Mouse (Mus musculus) embryonic facial prominence, embryonic 13.5 days (tissue): ENCODE data around the gene Epx. TPM values are rescaled to one million over a fixed set of nuclear protein-coding genes. Genes with fewer than 3 reads are reported as not detected.

Experiments
- ATAC-seq: fragments of 200-750 bp; cut with Nextera tagmentation; 2 replicates; pipeline ENCODE4 v1.8.0; 2017; ENCODE audit warnings: low read depth; ENCODE audit not compliant: insufficient number of reproducible peaks, insufficient read depth, low FRiP score, low TSS enrichment
- H3K27ac ChIP-seq: fragments of 300-500 bp; sonication (generic); 2 replicates; pipeline ENCODE4 v1.5.1; 2015; ENCODE audit warnings: moderate library complexity, mild to moderate bottlenecking, inconsistent platforms
- H3K27me3 ChIP-seq: fragments of 300-500 bp; sonication (generic); 2 replicates; pipeline ENCODE4 v1.6.1; 2015; ENCODE audit warnings: mild to moderate bottlenecking, inconsistent platforms
- H3K36me3 ChIP-seq: fragments of 300-500 bp; sonication (generic); 2 replicates; pipeline ENCODE4 v1.6.1; 2015; ENCODE audit warnings: mild to moderate bottlenecking, inconsistent platforms
- H3K4me1 ChIP-seq: fragments of 300-500 bp; sonication (generic); 2 replicates; pipeline ENCODE4 v1.6.1; 2015; ENCODE audit warnings: inconsistent platforms
- H3K4me2 ChIP-seq: fragments of 300-500 bp; sonication (generic); 2 replicates; pipeline ENCODE4 v1.6.1; 2015; ENCODE audit warnings: moderate library complexity, mild to moderate bottlenecking, inconsistent platforms
- H3K4me3 ChIP-seq: fragments of 300-500 bp; sonication (generic); 2 replicates; pipeline ENCODE4 v1.5.1; 2015; ENCODE audit warnings: mild to moderate bottlenecking, inconsistent platforms
- H3K9ac ChIP-seq: fragments of 300-500 bp; sonication (generic); 2 replicates; pipeline ENCODE4 v1.6.1; 2015; ENCODE audit warnings: mild to moderate bottlenecking, inconsistent platforms
- H3K9me3 ChIP-seq: fragments of 300-500 bp; sonication (generic); 2 replicates; pipeline ENCODE4 v1.6.1; 2016; ENCODE audit warnings: inconsistent platforms
- WGBS: fragments of 180-500 bp; shearing (Covaris S2); methylation state at CpG from one replicate; pipeline ENCODE4 v1.1.7; 2015; ENCODE audit warnings: mixed read lengths; 5-methylcytosine and 5-hydroxymethylcytosine counted together
- polyA plus RNA-seq: library from polyadenylated mRNA; unstranded; fragments of >200 nt; fragmentation: Nextera tagmentation; extraction: Ambion mirVana; gene quantifications from 2 replicates; pipeline ENCODE4 v1.2.1, GENCODE M21; 2015

Epx gene
- polyA plus RNA-seq, result 0.15 and 0.34 TPM in 2 replicates

DNA sequence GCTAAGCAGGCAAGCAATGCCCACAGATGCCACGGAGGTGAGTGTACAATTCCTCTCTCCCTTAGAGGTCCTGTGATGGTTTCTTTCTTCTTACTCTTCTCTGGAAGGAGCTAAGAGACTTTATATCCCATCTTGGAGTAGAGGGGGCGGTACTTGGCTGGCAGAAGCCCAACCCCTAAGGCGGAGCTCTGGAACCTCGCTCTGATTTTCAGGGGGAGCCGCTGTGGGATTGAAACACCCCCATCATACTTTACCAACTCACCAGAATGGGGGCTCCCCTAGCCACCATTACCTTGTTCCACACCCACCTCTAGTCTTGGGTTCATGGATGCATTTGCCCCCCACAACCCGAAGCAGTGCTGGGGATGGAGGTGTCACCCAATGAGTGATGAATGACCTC is at the start of gene Epx:
Epx (minus strand) TSS at position 101 of the 400 bp plus-strand sequence.
- ATAC-seq, result no peak
- no peak within 1 kb of the TSS for H3K4me2 ChIP-seq
- no peaks in the 10 kb centered on the region for H3K4me1 ChIP-seq
- no peak within 1 kb of the TSS for H3K4me3 ChIP-seq
- no peak within 1 kb of the TSS for H3K27ac ChIP-seq
- no peak within 1 kb of the TSS for H3K9ac ChIP-seq
- WGBS, result 82% methylated on average over 6 of the region's 6 CpGs
- H3K27me3 ChIP-seq, result no peaks in the 10 kb centered on the region
- no peaks in the 10 kb centered on the region for H3K9me3 ChIP-seq
- no peaks in the 10 kb centered on the region for H3K36me3 ChIP-seq

GRCm38 (mm10) chr11:87920966-87921365 is 45.6 kb upstream of the Epx start, which contains the start of gene Olfr464:
TSS of gene Olfr464 (minus strand) at chr11:87920967.
- no peak for ATAC-seq
- Histone ChIP-seq H3K27ac (no peak within 1 kb of the TSS), H3K9me3 (no peaks in the 10 kb centered on the region), H3K36me3 (no peaks in the 10 kb centered on the region), H3K4me2 (no peak within 1 kb of the TSS), H3K27me3 (no peaks in the 10 kb centered on the region), H3K4me1 (no peaks in the 10 kb centered on the region), H3K9ac (no peak within 1 kb of the TSS), H3K4me3 (no peak within 1 kb of the TSS)
- WGBS, result 29% methylated on average over 5 of the region's 5 CpGs

- no peak overlapping the region for H3K27ac ChIP-seq
- WGBS, result 67% methylated on average over 2 of the region's 2 CpGs
Measured at GRCm38 (mm10) chr11:87920301-87920700, 45.0 kb upstream of the Epx start.

DNA sequence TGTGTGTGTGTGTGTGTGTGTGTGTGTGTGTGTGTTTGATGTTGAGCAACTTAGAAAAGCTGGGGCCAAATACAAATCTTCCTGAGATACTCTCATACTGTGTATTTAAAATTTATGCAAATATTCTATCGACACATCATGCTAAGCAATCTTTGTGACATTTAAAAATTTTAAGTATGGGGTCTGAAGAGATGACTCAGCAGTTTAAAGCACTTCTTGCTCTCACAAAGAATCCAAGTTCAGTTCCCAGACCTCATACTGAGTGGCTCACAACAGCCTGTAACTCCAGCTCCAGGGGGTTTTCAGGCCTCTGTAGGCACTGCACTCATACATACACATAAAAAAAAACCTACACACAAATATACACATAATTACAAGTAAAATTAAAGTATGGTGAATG is 40.7 kb upstream of the Epx start:
- Histone ChIP-seq H3K4me3 (no peak overlapping the region), H3K9me3 (no peaks in the 10 kb centered on the region), H3K4me1 (no peaks in the 10 kb centered on the region), H3K9ac (no peak overlapping the region), H3K27me3 (no peaks in the 10 kb centered on the region), H3K27ac (no peak overlapping the region), H3K4me2 (no peak overlapping the region), H3K36me3 (no peaks in the 10 kb centered on the region)
- WGBS, result 84% methylated on average over 1 of the region's 1 CpGs
- ATAC-seq, result no peak

More at GRCm38 (mm10) chr11:87920301-87920700, 45.0 kb upstream of the Epx start:
- no peaks in the 10 kb centered on the region for H3K36me3 ChIP-seq
- no peak overlapping the region for H3K4me3 ChIP-seq
- no peak for ATAC-seq
- no peak overlapping the region for H3K9ac ChIP-seq
- H3K4me2 ChIP-seq, result no peak overlapping the region
- H3K27me3 ChIP-seq, result no peaks in the 10 kb centered on the region
- no peaks in the 10 kb centered on the region for H3K9me3 ChIP-seq
- H3K4me1 ChIP-seq, result no peaks in the 10 kb centered on the region

DNA sequence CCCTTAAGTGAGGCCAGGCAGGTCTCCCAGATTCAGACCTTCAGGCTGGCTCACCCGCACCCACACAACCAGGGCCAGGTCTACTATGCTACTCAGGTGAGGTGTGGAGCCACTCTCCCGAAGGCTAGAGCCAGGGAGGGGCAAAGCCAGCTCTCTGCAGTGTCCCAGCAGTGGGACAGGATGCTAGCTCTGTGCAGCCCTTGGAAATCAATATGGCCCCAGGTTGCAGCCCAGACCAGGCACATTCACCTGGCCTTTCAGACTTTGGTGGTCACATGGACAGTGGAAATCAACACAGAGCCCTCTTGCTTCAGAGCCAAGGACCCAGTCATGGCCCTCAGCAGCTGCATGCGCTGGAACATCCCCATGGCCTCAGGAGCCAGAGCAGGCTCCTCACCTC is 29.0 kb upstream of the Epx start:
- H3K4me2 ChIP-seq, result no peak overlapping the region
- H3K9me3 ChIP-seq, result no peaks in the 10 kb centered on the region
- H3K36me3 ChIP-seq, result no peaks in the 10 kb centered on the region
- 73% methylated on average over 3 of the region's 3 CpGs for WGBS
- H3K4me1 ChIP-seq, result no peaks in the 10 kb centered on the region
- no peak overlapping the region for H3K4me3 ChIP-seq
- ATAC-seq, result no peak
- no peak overlapping the region for H3K27ac ChIP-seq
- no peak overlapping the region for H3K9ac ChIP-seq
- no peaks in the 10 kb centered on the region for H3K27me3 ChIP-seq

GRCm38 (mm10) chr11:87897287-87897686 is 22.0 kb upstream of the Epx start, which contains the start of gene Olfr463:
TSS of gene Olfr463 (minus strand) at chr11:87897387.
- Histone ChIP-seq H3K4me3 (no peak within 1 kb of the TSS), H3K9ac (no peak within 1 kb of the TSS), H3K27ac (no peak within 1 kb of the TSS), H3K9me3 (no peaks in the 10 kb centered on the region), H3K27me3 (no peaks in the 10 kb centered on the region), H3K36me3 (no peaks in the 10 kb centered on the region), H3K4me1 (no peaks in the 10 kb centered on the region), H3K4me2 (no peak within 1 kb of the TSS)
- ATAC-seq, result no peak

- H3K36me3 ChIP-seq, result no peaks in the 10 kb centered on the region
- no peaks in the 10 kb centered on the region; the same call in 1 of the 2 replicates for H3K27me3 ChIP-seq
- 89% methylated on average over 6 of the region's 6 CpGs for WGBS
- no peak within 1 kb of the TSS for H3K4me3 ChIP-seq
- H3K9ac ChIP-seq, result no peak within 1 kb of the TSS
- H3K27ac ChIP-seq, result no peak within 1 kb of the TSS
- H3K4me1 ChIP-seq, result no peaks in the 10 kb centered on the region
- H3K4me2 ChIP-seq, result no peak within 1 kb of the TSS
- ATAC-seq, result no peak
- H3K9me3 ChIP-seq, result no peaks in the 10 kb centered on the region
Measured at GRCm38 (mm10) chr11:87892168-87892567, 16.8 kb upstream of the Epx start, which contains the start of gene Olfr462. TSS of gene Olfr462 (minus strand) at chr11:87892268.

- Histone ChIP-seq H3K27me3 (no peaks in the 10 kb centered on the region; the same call in 1 of the 2 replicates), H3K27ac (no peak overlapping the region), H3K9me3 (no peaks in the 10 kb centered on the region), H3K4me1 (no peaks in the 10 kb centered on the region), H3K36me3 (no peaks in the 10 kb centered on the region), H3K4me3 (no peak overlapping the region), H3K4me2 (no peak overlapping the region), H3K9ac (no peak overlapping the region)
- no peak for ATAC-seq
- 67% methylated on average over 5 of the region's 5 CpGs for WGBS
Measured at GRCm38 (mm10) chr11:87884856-87885255, 9.5 kb upstream of the Epx start.

GRCm38 (mm10) chr11:87883493-87883892 is 8.2 kb upstream of the Epx start:
- H3K9ac ChIP-seq, result no peak overlapping the region
- no peak for ATAC-seq
- H3K36me3 ChIP-seq, result no peaks in the 10 kb centered on the region
- H3K4me1 ChIP-seq, result no peaks in the 10 kb centered on the region
- H3K27ac ChIP-seq, result no peak overlapping the region
- H3K9me3 ChIP-seq, result no peaks in the 10 kb centered on the region
- WGBS, result 43% methylated on average over 5 of the region's 5 CpGs
- H3K27me3 ChIP-seq, result no peaks in the 10 kb centered on the region; the same call in 1 of the 2 replicates
- no peak overlapping the region for H3K4me3 ChIP-seq
- no peak overlapping the region for H3K4me2 ChIP-seq

DNA sequence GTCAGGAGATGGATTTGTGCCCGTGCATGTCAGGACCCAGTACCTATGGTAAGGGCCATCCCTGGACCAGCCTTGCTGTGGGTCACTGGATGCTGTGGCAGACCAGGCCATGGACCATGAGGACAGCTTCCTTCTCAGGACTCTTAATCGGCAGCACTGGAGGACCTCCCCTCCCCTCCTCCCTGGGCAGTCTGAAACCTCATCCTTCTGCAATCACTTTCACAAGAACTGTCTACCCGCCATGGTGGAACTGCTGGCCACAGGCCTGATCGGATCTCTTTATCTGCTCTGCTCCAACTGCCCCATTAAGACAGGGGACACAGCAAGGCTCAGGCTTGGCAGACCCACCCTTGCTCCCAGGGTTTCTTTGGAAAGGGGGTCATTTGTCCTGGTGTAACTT is 6.4 kb upstream of the Epx start:
- no peak overlapping the region for H3K4me2 ChIP-seq
- 61% methylated on average over 4 of the region's 4 CpGs for WGBS
- no peak for ATAC-seq

DNA sequence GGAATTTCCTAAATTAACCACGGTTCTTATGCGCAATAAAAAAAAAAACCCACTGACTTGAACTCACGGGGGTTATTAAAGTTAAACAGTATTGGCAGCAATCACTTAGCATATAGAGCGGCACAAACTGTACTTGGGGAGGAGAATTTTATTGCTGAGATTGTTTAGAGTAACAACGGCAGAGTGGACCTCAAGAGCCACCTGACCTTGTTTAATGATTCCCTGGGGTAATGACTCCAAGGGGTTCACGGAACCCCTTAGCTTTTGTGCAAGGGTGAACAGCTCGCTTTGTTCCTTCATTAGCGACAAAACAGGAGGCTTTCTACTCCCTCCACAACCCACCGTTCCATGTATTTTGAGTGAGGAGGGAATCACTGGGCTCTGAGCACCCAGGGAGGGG is 4.5 kb upstream of the Epx start:
- Histone ChIP-seq H3K4me1 (no peaks in the 10 kb centered on the region), H3K27ac (no peak overlapping the region), H3K9ac (no peak overlapping the region), H3K4me2 (no peak overlapping the region), H3K36me3 (no peaks in the 10 kb centered on the region), H3K4me3 (no peak overlapping the region), H3K27me3 (no peaks in the 10 kb centered on the region), H3K9me3 (no peaks in the 10 kb centered on the region)
- WGBS, result 72% methylated on average over 9 of the region's 9 CpGs
- ATAC-seq, result no peak

More for the DNA sequence above, 6.4 kb upstream of the Epx start:
- no peaks in the 10 kb centered on the region for H3K4me1 ChIP-seq
- H3K9me3 ChIP-seq, result no peaks in the 10 kb centered on the region
- no peaks in the 10 kb centered on the region for H3K36me3 ChIP-seq
- no peaks in the 10 kb centered on the region for H3K27me3 ChIP-seq
- no peak overlapping the region for H3K4me3 ChIP-seq
- no peak overlapping the region for H3K9ac ChIP-seq
- no peak overlapping the region for H3K27ac ChIP-seq

GRCm38 (mm10) chr11:87871766-87872165 is 3.6 kb downstream of the Epx start:
- Histone ChIP-seq H3K27me3 (no peaks in the 10 kb centered on the region), H3K9ac (no peak overlapping the region), H3K36me3 (no peaks in the 10 kb centered on the region), H3K27ac (no peak overlapping the region), H3K4me2 (no peak overlapping the region), H3K4me3 (no peak overlapping the region), H3K9me3 (no peaks in the 10 kb centered on the region), H3K4me1 (no peaks in the 10 kb centered on the region)
- ATAC-seq, result no peak
- WGBS, result 36% methylated on average over 8 of the region's 8 CpGs
